Mouse (Mus musculus) thymus, adult 2 months (tissue): ENCODE measurements at regions not wholly inside any gene's neighbourhood (a gene's known extent, or its start where the extent isn't known, plus 50 kb on each side); places are given as distances from the start of the nearest gene placed in this dataset.

Experiments
- DNase-seq: peaks from one replicate; pipeline ENCODE4 v3.0.0; 2021
- H3K27ac ChIP-seq: fragments of 200-500 bp; 2 replicates; pipeline ENCODE4 v1.5.1; 2012; ENCODE audit warnings: low read length, control low read depth; ENCODE audit not compliant: control insufficient read depth, insufficient read depth
- H3K27me3 ChIP-seq: fragments of 200-500 bp; 2 replicates; pipeline ENCODE4 v1.6.1; 2012; ENCODE audit warnings: mild to moderate bottlenecking, low read length, moderate library complexity, mixed read lengths; ENCODE audit not compliant: control insufficient read depth, insufficient read depth
- H3K36me3 ChIP-seq: fragments of 200-500 bp; 2 replicates; pipeline ENCODE4 v1.6.1; 2012; ENCODE audit warnings: mild to moderate bottlenecking, low read length, moderate library complexity; ENCODE audit not compliant: control insufficient read depth, insufficient read depth
- H3K4me1 ChIP-seq: fragments of 200-500 bp; replicated peaks from 2 replicates; pipeline ENCODE4 v1.6.1; 2012; ENCODE audit warnings: low read length; ENCODE audit not compliant: control insufficient read depth, insufficient read depth
- H3K4me3 ChIP-seq: fragments of 200-500 bp; 2 replicates; pipeline ENCODE4 v1.5.1; 2012; ENCODE audit warnings: mild to moderate bottlenecking, low read length, control low read depth, moderate library complexity; ENCODE audit not compliant: control insufficient read depth, insufficient read depth
- CTCF ChIP-seq: fragments of 200-500 bp; IDR thresholded peaks from 2 replicates; pipeline ENCODE4 v1.5.1; 2012; ENCODE audit warnings: mild to moderate bottlenecking, control low read depth, low read length, moderate library complexity, borderline replicate concordance; ENCODE audit not compliant: control insufficient read depth, poor library complexity, insufficient read depth; ENCODE audit errors: extremely low read depth
- POLR2A ChIP-seq: fragments of 200-500 bp; IDR thresholded peaks from 2 replicates; pipeline ENCODE4 v1.6.1; 2012; ENCODE audit warnings: mild to moderate bottlenecking, low read length, control low read depth, moderate library complexity; ENCODE audit not compliant: control insufficient read depth, poor library complexity, insufficient read depth; ENCODE audit errors: extremely low read depth
- WGBS: fragments of 180-500 bp; shearing (Covaris S2); methylation state at CpG from one replicate; pipeline ENCODE4 v1.1.7; 2018; 5-methylcytosine and 5-hydroxymethylcytosine counted together

DNA sequence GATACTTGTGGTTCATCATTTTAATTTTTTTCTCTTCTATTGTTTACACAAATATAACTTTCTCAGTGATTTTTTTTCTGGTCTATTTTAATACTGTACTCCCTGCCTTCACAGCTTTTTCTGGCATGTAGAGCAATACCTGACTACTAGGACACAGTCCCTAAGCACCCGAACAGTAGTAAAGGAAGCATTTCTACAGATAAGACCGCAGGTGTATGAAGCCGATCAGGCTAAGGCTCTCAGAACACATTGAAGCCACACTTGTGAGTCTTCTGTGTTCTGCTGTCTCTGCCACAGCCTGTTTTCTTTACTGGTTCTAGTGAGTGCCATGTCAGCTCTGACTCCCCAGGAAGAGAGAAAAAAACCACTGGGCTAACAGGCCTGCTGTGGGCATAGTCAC, 102.2 kb upstream of the Peli1 start:
- WGBS: 66% methylated on average over 3 of the region's 3 CpGs
- Histone ChIP-seq H3K36me3 (no peaks in the 10 kb centered on the region), H3K4me3 (no peak overlapping the region), H3K27ac (no peak overlapping the region), H3K4me1 (no peaks in the 10 kb centered on the region; the same call in 1 of the 2 replicates), H3K27me3 (no peaks in the 10 kb centered on the region)
- TF ChIP-seq CTCF: no peak
- no peak for TF ChIP-seq POLR2A
- no peak for DNase-seq

DNA sequence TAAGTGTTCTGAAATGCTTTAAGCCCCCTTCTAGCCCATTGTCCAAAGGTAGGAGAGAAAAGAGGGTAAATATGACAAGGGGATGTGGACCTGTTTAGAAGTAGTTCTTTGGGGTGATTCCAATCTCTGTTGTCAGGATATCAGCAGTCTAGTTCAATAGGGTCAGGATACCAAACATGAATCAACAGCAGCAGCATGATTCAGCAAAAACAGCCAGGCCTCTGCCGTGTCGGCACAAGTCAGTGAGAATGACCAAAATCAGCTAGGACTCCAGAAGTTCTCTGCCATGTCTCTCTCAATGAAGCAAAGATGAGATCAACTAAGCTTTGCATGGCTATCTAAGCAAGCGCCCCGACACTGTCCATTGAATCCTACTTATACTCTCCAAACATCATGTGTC, 97.5 kb upstream of the Peli1 start:
- Histone ChIP-seq H3K27ac (no peak overlapping the region), H3K4me3 (no peak overlapping the region), H3K36me3 (no peaks in the 10 kb centered on the region), H3K4me1 (no peaks in the 10 kb centered on the region; the same call in 1 of the 2 replicates), H3K27me3 (no peaks in the 10 kb centered on the region)
- 88% methylated on average over 4 of the region's 4 CpGs for WGBS
- no peak for DNase-seq
- TF ChIP-seq CTCF: no peak
- no peak for TF ChIP-seq POLR2A

DNA sequence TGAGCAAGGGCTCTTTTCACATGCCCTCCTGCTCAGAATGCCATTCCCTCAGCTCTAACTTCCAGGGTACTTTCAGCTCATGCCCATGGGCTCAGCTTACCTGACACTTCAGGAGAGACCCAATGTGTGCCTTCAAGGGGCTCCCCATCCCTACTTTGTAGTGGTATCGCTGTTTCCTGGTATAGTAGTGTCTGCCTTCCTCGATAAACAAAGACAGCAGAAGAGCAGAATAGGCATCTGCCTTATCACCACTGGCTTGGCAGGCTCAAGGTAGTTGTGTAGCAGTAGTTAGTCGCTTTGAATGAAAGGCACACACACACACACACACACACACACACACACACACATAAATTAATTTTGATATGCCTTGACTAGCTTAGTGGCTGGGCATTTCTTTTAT, 89.7 kb upstream of the Peli1 start:
- 60% methylated on average over 3 of the region's 3 CpGs for WGBS

DNA sequence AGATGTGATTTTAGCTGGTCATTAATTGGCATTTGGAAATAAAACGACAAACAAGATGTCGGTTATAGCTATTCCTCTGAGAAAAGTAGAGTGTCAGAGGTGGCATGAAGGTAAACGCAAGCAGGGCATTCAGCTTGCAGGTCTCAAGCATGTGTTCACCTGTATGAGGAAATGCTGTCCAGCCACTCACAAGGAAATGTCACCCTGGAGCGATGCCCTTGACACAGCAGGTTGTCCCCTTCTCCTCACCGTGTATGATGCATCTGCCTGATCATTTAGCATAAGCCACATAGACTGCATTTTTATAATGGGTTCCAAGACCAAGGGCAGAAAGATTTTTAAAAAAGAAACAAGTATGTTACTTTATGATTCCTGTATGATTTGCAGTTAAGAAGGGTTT, 83.9 kb upstream of the Peli1 start:
- Histone ChIP-seq H3K27me3 (no peaks in the 10 kb centered on the region), H3K27ac (no peak overlapping the region), H3K4me1 (0 out of 2 replicates have a peak, but pooled peaks cover 2% of the 10 kb centered on the region), H3K36me3 (no peaks in the 10 kb centered on the region), H3K4me3 (no peak overlapping the region)
- whole genome bisulfite sequencing: 97% methylated on average over 5 of the region's 5 CpGs
- TF ChIP-seq POLR2A (no peak), CTCF (no peak)
- DNase-seq: no peak

More for the DNA sequence above, 89.7 kb upstream of the Peli1 start:
- Histone ChIP-seq H3K36me3 (no peaks in the 10 kb centered on the region), H3K27me3 (no peaks in the 10 kb centered on the region), H3K4me3 (no peak overlapping the region), H3K27ac (no peak overlapping the region), H3K4me1 (no peaks in the 10 kb centered on the region)
- no peak for DNase-seq
- TF ChIP-seq POLR2A (no peak), CTCF (no peak)

DNA sequence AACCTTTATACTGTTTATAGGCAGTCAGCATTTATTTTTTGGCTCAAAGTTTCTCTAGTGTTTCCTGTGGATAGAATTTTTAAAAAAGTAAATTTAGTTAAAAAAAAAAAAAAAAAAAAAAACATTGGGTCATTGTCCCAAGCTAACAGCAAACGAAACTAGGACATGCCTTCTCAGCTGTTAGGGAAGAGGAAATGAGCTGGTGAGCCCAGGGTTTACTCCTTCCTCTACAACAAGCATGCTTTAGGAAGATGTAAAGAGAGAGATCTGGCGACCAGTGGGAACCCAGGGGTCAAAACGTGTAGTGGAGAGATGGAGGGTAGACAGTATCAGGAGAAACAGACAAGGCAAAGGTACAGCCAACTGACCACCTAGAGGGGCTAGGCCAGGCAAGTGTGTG, 81.6 kb upstream of the Peli1 start:
- DNase-seq: no peak
- no peak for TF ChIP-seq POLR2A
- TF ChIP-seq CTCF: no peak
- 37% methylated on average over 3 of the region's 3 CpGs for WGBS

DNA sequence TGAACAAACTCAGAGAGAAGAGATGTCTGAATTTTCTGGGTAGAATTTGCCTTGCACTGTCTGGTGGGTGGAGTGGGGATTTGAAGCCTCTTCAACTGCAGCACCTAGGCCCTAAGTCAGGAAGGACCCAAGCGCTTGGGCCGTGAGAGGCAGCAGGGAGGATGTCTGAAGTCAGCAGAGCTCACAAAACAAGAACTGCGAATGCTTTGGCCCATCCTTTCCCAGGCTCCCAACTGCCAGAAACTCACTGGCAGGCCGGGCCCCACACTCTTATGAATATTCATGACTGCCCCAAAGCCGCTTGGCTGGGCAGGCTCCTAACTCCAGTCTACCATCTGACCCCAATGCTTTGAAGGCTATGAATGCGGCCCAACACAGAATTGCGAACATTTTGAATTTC, 80.2 kb upstream of the Peli1 start:
- Histone ChIP-seq H3K27me3 (no peaks in the 10 kb centered on the region), H3K4me3 (no peak overlapping the region), H3K27ac (no peak overlapping the region), H3K4me1 (0 out of 2 replicates have a peak, but pooled peaks cover 2% of the 10 kb centered on the region), H3K36me3 (no peaks in the 10 kb centered on the region)
- TF ChIP-seq CTCF (no peak), POLR2A (no peak)
- WGBS: 93% methylated on average over 7 of the region's 7 CpGs
- DNase-seq: no peak

More for the DNA sequence above, 81.6 kb upstream of the Peli1 start:
- H3K4me1 ChIP-seq: 0 out of 2 replicates have a peak, but pooled peaks cover 2% of the 10 kb centered on the region
- H3K27me3 ChIP-seq: no peaks in the 10 kb centered on the region
- no peaks in the 10 kb centered on the region for H3K36me3 ChIP-seq
- H3K27ac ChIP-seq: no peak overlapping the region
- no peak overlapping the region for H3K4me3 ChIP-seq

DNA sequence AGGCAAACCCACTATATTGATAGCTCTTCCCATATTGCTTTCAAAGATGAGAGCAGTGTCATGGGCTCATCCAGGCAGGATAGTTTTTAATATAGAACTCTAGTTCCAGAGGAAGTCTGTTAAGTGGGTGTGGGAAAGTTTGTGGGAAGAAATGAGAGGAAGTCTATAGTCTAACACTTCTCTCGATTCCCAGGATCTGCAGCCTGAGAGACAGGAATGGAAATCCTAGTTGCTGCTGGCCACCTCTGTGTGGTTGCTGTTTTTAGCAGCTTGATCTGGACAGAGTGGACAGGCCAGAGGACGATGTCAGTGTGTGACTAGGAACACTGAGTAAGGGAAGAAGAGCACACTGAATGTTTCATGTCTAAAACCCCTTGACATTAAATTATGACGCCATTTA, 76.8 kb upstream of the Peli1 start:
- Histone ChIP-seq H3K27ac (no peak overlapping the region), H3K4me3 (no peak overlapping the region), H3K27me3 (no peaks in the 10 kb centered on the region), H3K36me3 (no peaks in the 10 kb centered on the region), H3K4me1 (0 out of 2 replicates have a peak, but pooled peaks cover 2% of the 10 kb centered on the region)
- WGBS: 87% methylated on average over 3 of the region's 3 CpGs
- DNase-seq: no peak
- TF ChIP-seq POLR2A (no peak), CTCF (no peak)
